Mouse (Mus musculus) thymus, adult 18-20 months (tissue): ENCODE measurements around the gene Hmgb3.
"Not testable (repeated sequence)": the region's sequence is repeated elsewhere in the genome, so short reads cannot be mapped to it uniquely, and the experiment has no call there.

Experiments
- DNase-seq, 2 experiments: peaks; one replicate each; pipeline ENCODE4 v3.0.0; 2022; ENCODE audit warnings: mixed read lengths in 2 of 2

Gene Hmgb3

DNA sequence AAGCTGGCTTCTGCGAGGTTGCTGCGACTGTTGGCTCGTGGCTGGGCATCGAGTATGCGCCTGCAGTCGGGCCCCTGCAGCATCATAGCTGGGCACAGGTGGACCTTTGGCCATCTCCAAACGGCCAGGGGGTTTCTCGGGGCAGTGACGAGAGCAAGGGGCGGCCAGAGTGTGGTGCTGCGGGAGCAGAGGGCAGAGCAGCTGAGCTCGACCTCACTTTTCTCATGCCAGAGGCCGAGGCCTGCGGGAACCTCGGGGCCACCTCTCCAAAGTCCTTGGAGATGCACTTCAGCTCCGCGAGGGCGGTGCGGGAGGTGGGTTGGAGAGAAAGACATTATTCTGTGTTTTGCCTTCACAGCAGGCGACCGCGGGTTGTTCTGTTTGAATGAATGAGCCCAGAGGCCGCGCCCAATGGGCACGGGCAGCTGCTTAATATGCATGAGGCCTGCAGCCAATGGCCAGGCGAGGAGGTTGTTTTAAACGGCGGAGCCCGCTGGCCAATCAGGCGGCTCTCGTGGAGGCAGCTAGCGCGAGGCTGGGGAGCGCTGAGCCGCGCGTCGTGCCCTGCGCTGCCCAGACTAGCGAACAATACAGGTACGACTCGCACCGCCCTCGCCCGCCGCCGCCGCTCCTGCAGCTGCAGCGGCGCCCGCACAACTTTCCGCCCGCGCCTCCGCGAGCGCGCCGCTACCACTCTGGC lies at the start of gene Hmgb3:
Gene Hmgb3, plus strand, starts transcription at position 504 of the 700 bp plus-strand sequence.
- DNase-seq, result peak; percentile 71 to 78

DNA sequence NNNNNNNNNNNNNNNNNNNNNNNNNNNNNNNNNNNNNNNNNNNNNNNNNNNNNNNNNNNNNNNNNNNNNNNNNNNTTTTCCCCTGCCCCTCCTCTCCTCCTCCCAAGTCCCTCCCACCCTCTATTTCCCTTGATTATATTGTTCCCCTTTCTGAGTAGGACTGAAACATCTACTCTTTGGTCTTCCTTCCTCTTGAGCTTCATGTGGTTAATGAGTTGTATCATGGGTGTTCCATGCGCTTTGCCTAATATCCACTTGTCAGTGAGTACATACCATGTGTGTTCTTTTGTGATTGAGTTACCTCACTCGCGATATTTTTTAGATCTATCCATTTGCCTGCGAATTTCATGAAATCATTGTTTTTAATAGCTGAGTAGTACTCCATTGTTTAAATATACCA lies 49.1 kb upstream of the Hmgb3 start:
- not testable (repeated sequence) for DNase-seq

DNA sequence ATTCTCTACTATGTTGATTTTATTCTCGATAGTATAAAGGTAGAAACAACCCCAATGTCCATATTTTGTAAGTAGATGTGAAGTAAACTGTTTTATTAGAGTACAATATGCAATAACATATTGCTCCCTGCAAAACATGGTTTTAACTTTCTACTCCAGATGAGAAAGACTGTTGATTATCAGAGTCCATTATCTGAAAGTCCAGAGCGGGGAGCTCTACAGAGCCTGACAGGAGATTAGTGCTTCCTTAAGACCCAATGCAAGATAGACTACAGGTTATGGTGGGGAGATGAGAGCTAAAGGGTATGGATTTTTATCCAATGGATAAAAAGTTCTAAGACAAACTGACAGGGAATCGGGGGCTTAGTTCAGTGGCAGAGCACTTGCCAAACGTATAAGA lies 36.5 kb upstream of the Hmgb3 start:
- DNase-seq, result no peak

DNA sequence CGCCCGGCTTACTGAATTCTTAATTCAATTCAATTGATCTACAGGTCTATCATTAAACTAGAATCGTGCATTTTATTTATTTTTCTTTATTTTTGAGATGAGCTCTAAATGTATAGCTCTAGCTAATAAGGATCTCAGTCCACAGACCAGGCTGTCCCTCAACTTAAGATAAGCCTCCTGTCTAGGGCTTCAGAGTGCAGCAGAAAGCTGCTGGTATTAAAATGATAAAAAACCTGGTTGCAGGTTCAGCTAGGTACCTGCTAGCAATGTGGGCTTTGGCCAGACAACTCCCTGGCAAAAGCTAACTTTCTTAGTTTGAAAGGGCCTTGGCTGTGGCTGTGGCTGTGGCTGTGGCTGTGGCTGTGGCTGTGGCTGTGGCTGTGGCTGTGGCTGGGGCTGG lies 32.8 kb upstream of the Hmgb3 start:
- no peak for DNase-seq

DNA sequence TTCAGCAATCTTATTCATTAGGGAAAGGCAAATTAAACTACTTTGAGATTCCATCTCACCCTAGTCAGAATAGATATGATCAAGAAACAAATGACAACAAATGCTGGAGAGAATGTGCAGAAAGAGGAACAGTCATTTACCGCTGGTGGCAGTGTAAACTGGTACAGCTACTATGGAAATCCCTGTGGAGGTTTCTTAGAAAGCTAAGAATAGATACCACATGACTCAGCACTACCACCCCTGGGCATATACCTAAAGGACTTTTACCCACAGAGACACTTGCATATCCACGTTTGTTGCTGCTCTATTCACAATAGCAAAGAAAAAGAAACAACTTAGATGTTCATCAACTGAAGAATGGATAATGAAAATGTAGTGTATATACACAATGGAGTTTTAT lies 31.4 kb upstream of the Hmgb3 start:
- DNase-seq, result no peak

DNA sequence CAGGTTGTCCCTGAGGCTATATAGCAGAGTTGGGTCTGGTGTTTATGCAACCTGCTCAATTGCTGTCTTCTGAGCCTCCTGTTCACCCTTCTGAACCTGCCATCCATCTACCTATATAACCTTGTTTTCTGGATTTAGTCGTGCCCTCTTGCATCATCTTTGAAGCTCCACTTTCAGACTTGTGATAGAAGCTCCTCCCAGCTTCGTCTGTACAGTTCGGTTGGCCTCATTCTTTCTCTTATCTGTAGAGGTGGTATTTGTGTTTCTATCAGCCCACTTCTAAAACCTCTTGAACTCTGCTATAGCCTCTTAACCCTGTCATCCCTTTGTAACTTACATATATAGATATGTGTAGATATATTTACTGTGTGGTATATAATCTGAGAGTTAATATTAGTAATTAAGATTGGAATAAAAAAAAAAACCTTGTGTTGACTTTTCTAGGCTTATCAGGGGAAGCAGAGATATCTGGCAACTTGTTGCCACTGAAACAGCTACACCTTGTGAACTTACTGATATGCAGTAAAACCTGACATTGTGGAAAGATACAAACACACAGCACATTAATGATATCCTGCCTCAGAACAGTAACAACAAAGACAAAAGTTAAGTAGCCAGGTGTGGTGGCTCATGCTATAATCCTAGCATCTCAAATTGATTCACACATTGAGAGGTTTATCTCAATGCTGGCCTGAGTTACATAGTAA lies 30.0 kb upstream of the Hmgb3 start:
- no peak for DNase-seq

DNA sequence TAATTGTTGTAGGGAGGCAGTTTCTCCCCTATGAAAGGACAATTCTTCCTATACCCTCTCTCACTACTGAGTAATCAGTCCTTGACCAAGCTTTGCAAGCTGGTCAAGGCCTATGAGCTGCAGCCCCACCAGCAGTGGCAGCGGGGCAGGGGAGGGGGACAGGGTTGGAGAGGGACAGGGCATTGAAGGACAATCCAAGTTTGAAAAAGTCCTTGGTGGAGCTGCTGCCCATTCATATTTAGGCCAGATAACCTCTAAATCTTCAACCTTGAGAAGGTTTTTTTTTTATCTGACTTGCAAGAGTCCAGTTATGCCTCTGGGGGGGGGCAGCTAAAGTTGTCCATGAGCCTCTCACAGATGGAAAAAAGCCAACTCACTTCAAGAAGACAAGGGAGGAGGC lies 28.3 kb upstream of the Hmgb3 start:
- DNase-seq, result no peak

DNA sequence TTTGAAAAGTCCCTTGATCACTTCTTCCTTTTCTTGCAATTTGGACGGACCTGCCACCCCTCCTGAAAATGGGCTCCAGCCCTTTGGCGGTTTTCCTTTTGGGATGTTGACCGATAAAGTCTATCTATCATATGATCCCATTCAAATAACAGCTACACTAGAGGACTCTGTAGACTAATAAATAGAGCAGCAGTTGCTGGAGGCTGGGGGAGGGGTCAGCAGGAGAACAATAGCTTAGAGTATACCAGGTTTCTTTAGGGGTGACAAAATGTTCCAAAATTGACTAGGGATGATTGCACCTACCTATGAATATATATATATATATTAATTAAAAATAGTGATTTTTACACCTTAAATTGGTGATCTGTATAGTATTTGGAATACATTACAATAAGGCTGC lies 27.6 kb upstream of the Hmgb3 start:
- no peak for DNase-seq

DNA sequence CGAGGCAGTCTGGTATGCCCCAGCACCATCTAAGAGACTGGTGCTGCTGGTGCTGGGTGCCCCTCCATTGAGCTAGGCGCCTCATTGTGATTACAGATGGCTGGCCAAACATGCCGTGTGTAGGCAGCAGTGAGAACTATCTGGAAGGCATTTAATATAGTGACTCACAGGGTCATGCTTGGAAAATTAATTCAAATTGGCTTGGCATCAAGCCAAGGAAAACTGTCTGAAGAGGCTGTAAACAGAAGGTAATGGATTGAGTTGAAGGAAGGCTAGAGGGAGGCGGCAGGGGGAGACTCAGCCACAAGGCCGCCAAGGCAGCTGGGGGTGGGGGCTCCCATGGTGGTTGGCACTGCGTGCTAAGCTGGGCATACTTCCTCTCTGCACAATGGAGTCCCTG lies 27.1 kb upstream of the Hmgb3 start:
- no peak for DNase-seq

DNA sequence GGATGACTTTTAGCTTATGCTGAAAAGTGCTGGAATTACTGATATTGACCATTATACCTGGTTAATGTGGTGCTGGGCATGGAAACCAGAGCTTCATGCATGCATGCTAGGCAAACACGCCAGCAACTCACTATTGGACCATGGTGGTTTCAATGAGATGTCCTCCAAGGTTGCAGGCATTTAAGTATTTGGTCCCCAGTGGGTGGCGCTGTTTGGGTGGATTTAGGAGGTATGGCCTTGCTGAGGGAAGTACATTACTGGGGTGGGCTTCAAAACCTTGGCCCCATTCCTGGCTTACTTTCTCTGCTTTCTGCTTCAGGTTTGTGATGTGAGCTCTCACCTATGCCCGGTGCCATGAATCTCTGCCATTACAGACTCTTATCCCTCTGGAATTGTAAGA lies 23.1 kb upstream of the Hmgb3 start:
- no peak for DNase-seq

DNA sequence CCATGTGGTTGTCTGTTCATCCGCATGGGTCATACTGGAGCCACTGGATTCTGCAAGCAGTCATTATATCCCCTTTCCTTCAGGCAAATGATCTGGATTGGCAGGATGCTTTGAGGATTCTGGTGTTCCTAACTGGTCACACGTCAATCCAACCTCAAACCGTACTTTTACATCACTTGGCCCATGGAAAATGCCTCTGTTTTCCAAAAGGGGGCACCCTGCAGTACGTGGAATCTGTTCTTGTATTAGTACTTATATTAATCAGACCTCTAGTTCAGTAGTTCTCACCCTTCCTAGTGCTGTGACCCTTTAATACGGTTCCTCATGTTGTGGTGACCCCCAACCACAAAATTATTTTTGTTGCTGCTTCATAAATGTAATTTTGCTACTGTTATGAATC lies 21.6 kb upstream of the Hmgb3 start:
- no peak for DNase-seq

DNA sequence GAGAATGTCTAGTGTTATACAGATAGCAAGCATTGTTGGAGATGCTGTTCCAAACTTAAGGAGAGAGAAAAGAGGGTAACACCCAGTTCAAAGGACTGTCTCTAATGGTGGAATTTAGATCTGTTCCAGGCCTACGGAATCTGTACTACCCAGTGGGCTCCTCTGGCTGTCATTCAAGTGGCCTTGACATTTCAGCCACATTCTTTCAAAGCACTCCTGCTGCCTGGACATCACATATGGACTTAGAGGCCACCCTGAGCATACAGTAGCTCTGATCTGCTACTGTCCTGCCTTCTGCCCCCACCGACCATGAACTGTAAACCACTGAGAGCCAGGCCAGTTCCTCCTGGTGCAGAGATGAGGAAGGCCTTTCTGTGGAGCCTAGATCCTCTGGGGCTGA lies 17.9 kb upstream of the Hmgb3 start:
- no peak for DNase-seq

DNA sequence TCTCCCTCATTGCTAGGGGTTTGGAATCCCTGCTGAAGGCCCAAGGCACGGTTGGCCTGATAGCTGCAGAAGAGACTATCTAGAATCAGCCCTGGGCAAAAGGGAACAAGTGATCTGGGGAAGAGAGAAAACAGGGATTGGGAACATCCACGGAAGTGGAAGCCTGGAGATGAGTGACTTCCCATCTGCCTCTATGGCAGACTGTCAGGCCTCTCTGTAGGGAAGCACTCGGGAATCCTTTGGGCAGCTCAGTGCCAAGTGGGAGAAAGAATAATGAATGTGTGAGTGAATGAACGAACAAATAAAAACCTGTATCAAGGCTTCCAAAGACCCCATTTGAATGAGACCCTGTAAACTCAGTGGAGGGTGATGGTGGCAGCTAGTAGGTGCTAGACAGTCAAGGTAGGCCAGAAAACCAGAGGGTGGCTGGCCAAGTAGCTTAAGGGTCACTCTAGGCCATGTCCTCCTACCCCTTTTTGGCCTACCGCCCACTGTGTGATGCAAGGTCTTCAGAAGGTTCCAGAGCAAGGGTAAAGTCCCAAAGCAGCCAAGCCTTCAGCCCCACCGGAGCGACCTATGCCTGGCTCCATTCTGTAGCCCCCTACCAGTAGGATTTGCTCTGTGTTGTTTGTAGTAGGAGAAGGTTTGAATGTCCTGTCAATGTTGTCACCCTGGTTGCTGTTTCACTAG lies 14.8 kb upstream of the Hmgb3 start:
- no peak for DNase-seq

DNA sequence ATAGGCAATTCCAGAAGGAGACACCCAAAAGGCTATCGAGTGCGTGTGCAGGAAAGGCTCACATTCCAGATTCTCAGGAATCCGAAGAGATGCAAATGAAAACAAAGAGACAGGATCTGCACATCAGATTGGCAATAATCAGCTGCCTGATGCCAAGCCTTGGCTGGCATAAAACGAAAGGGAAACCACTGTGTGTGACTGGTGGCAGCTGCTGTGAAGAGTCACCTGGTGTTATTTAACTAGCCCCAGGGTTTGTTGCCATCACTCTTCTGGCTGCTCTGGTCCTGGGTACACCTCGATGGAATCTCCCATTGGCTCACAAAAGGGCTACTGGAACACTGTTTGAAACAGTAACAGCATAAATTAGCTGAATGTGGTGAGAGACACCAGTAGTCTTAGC lies 11.0 kb upstream of the Hmgb3 start:
- DNase-seq, result no peak

DNA sequence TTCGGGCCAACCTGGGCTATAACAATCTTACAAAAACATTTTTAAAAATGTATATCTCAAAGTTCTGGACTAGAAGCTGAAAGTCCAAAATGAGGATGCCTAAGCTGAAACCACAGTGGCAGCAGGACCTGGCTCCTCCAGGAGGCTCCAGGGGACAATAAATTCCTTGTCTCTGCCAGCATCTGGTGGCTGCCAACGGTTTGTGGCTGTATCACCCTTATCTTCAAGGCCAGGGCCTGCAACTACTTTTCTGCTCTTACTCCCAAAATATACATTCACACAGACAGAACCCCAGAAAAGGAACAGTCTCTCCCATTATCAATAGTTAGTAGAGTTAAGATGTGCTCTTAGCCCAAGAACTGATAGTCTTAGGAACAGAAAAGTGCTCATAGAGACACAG lies 10.6 kb upstream of the Hmgb3 start:
- no peak for DNase-seq

DNA sequence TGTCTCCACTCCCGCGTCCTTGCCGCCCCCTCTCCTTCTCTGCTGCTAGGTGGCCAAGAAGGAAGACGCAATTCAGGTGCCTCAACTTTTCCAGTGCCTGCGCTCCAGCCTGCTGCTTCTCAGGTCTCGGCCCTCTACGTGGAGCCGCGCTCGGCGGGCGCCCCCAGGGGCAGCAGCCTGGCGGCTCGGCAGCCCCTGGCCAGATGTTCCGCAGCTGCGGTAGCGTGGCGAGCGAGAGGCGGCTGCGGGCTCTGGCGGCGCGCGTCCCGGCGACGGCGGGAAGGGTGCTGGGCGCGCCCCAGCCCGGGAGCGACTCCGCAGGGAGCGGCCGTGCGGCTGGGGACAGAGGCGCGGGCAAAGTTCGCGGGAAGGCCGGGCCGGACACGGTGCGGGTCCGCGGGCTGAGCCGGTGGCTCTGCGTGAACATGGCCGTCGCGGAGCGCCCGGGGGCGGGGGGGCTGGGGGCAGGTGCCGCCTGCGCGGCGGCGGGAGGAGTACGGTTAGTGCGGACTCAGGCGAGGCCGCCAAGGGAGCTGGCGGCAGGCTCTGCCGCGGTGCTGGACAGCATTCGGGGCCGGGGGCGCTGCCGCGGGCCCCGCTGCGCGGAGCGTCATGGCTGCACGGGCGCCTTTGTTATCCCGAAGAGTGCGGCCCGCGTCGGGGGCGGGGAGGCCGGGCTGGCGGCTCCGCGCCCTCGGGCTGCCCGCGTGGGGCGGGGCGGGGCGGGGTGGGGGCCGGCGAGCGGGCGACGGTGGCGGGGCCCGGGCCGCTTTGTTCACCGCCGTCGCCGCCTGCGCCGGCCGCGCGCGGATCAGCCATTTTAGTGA lies 610 bp downstream of the Hmgb3 start:
- DNase-seq, result peak; percentile 9 to 11

DNA sequence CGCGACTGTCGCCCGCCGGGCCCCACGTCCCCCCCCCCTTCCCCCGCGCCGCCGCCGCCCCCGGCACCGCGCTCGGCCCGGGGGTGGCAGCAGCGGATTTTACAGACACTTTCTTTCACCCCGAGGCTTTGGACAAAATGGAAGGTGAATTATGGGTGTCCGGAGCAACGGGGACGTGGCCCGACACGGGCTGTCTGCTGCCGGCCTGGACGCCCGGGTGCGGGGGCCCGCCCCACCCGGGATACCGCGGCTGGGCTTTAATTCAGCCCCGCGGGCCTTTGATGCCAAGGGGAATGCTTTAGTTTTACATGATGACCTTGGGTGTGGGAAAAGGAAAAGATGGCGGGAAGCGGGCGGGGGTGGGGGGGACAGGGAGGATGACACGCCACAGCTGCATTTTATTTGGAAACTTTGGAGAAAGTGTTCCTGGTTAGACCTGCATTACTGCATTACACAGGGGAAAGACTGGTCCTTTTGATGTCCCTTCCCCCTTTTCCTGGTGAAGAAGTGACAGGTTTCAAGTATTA lies 1.3 kb downstream of the Hmgb3 start:
- DNase-seq, result peak in 1 of 2 experiments; percentile 5

DNA sequence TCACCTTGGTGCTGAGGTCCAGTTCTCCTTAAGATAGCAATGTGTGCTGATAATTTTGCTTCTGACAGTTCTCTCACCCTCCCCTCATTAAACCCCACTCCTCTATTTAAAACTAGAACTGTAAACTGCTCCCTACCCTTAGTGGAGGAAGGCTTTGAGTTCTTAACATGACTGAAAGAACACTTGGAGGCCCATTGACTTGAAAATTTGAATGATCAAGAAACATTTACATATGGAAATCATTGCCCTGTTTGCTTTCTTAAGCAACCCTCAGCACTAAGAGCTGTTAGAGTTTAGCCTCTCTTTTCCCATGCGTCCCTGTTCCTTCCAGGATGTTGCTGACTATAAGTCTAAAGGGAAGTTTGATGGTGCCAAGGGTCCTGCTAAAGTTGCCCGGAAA lies 3.6 kb downstream of the Hmgb3 start:
- DNase-seq, result no peak

DNA sequence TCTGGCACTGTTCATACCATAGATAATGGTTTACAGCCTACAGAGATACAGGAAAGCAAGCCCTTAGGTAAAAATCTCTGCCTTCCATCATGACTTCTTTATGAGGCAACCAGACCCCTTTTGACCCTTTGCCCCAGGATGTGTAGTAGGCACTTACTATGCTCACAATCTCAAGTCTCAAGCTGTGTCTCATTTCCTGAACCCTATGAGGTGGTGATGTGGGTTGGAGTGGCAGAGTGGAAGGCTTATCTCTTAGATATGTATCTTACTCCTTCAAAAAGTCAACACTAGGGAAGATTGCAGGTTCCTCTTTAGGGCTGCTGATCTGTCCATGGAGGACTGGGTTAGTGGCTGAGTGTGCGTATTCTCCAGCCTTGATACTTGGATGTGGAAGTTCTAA lies 5.1 kb downstream of the Hmgb3 start:
- DNase-seq, result no peak

DNA sequence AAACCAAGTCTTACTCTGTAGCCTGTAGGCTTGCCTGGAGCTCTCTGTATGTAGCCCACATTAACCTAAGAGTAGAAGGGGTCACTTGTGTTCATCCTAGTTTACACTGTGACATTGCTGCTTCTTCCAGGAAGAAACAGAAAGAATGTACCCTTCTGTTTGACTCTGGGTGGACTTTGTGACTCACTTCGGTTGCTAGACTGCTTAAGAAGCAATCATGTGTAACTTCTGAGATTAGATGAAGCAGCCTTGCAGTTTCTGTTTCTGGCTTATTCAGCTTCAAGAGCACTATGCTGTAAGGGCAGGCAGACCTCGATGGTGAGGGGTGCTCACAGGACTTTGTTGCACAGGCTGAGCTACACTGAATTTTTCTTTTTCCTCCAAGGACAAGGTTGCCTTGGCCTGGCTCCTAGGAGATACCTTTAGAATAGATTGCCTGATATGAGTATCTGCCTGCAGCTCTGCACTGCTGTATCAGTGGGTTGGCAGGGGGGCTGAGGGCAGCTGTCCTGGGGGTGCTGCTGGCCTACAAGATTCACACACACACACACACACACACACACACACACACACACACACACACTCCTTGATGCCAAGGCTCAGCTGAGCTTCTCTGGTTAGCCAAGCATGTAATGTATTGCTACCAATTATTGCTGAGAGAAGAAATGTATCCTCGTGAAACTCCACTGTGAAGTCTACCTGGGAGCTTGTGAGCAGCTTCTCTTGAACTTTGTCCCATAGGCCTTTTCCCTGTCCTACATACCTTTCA lies 17.6 kb downstream of the Hmgb3 start:
- DNase-seq, result no peak

DNA sequence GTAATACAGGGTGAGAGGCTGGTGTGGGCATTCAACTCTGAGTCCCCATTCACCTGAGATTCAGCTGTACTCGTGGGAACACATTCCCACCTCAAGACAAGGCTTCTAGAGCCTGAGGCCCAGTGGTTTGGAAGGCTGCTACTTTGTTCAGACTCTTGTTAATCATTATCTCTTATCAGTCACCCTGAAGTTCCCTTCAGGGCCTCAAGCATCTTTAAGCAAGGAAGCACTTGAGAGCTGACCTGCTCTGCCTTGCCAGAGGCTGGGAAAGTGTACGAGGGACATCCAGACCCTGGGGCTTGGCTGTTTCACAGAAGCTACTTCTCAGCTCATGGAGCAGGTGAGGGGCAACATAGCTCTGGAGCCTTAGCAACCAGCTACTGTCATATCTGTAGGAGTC lies 19.8 kb downstream of the Hmgb3 start:
- no peak for DNase-seq

DNA sequence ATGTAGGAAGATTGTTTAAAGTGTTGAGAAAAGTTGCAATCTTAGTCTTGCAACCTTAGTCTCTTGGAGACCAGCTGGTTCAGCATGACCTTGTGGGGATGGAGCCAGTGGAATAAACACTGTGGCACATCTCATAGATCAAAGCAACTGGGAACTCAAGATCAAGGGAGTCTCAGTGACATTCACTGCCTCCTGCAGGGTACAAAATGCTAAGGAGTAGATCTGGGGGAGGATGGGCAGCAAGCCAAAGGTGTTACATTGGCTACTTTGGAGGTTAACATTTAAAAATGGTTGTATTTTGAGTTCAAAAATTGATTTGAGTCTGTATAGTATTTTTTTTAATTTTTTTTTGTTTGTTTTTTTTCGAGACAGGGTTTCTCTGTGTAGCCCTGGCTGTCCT lies 33.5 kb downstream of the Hmgb3 start:
- DNase-seq, result no peak
